Mouse (Mus musculus) kidney, adult 2 months (tissue): ENCODE results near the gene Stk19. TPM values are rescaled to one million over a fixed set of nuclear protein-coding genes. Genes with fewer than 3 reads are reported as not detected.
"Not testable (repeated sequence)": the region's sequence is repeated elsewhere in the genome, so short reads cannot be mapped to it uniquely, and the experiment has no call there.

Experiments
- DNase-seq: peaks from one replicate; pipeline ENCODE4 v3.0.0; 2021
- H3K27ac ChIP-seq: fragments of 200-500 bp; 2 replicates; pipeline ENCODE4 v1.5.1; 2012; ENCODE audit warnings: low read depth, low read length, control low read depth, inconsistent platforms; ENCODE audit not compliant: insufficient read depth
- H3K27me3 ChIP-seq: fragments of 200-500 bp; replicated peaks from 2 replicates; pipeline ENCODE4 v1.6.1; 2012; ENCODE audit warnings: mild to moderate bottlenecking, moderate library complexity, low read length, inconsistent platforms; ENCODE audit not compliant: control insufficient read depth, insufficient read depth
- H3K36me3 ChIP-seq: fragments of 200-500 bp; 2 replicates; pipeline ENCODE4 v1.6.1; 2012; ENCODE audit warnings: mild to moderate bottlenecking, moderate library complexity, low read length, inconsistent platforms; ENCODE audit not compliant: control insufficient read depth, insufficient read depth
- H3K4me1 ChIP-seq: fragments of 200-500 bp; 2 replicates; pipeline ENCODE4 v1.6.1; 2011; ENCODE audit warnings: low read length; ENCODE audit not compliant: control insufficient read depth, insufficient read depth
- H3K4me3 ChIP-seq: fragments of 200-500 bp; 2 replicates; pipeline ENCODE4 v1.5.1; 2011; ENCODE audit warnings: mild to moderate bottlenecking, low read depth, low read length, control low read depth; ENCODE audit not compliant: insufficient read depth
- CTCF ChIP-seq: fragments of 200-500 bp; conservative IDR thresholded peaks from 2 replicates; pipeline ENCODE4 v1.5.1; 2011; ENCODE audit warnings: low read depth, mild to moderate bottlenecking, control low read depth, low read length, moderate library complexity, mixed read lengths; ENCODE audit not compliant: insufficient read depth, insufficient read length
- POLR2A ChIP-seq: fragments of 200-500 bp; IDR thresholded peaks from one replicate; pipeline ENCODE4 v1.6.1; 2011; ENCODE audit warnings: low read depth, low read length, control low read depth
- WGBS: fragments of 180-500 bp; shearing (Covaris S2); methylation state at CpG from one replicate; pipeline ENCODE4 v1.1.7; 2018; 5-methylcytosine and 5-hydroxymethylcytosine counted together
- polyA plus RNA-seq: library from polyadenylated mRNA; depleted of rRNA; stranded (reverse); fragments of >200 nt; gene quantifications from 2 replicates; pipeline ENCODE4 v1.2.3, GENCODE M21; 2012

Gene Stk19
- polyA plus RNA-seq, 1 experiment = 35.7 TPM

DNA sequence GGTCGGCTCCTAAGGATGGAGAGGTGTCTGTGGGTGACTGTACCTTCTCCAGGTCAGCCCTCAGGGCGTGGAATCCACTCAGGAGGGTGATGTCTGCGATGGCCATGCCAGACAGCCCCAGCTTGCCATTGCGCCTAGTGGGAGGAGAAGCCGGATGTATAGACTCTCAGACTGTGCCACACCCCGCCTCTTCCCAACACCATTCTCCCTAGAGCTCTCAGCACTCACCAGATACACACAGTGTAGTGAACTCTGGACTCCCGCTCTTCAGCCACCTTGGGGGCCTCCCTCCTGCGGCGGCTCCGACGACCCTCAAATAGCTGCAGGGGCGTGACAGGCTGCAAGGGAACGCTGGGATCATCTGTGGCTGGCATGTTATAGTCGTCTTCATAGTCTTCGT lies 25.5 kb downstream of the Stk19 start:
- Histone ChIP-seq H3K27ac (no peak overlapping the region), H3K4me3 (no peak overlapping the region)

DNA sequence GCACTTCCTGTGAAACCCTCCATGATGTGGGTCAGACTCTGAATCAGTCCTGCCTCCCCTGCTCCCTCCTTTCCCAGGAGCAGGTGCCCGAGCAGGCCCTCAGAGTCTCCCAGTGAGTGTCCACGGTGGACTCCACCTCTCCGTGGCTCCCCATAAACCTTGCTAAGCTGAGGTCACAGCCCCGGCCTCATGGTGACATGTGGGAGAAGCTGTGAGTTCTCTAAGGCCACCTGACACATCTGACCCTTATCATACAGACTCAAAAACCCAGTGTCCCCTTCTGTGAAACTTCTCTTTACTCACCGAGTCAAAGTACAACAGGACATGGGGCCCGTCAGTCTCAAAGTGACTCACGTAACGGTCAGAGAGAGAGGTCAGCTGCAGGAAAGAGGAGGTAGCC lies 25.9 kb downstream of the Stk19 start:
- H3K4me1 ChIP-seq, H3K36me3 ChIP-seq, H3K4me3 ChIP-seq, H3K27me3 ChIP-seq, DNase-seq, H3K27ac ChIP-seq: not testable (repeated sequence)
- 70% methylated on average over 8 of the region's 8 CpGs for WGBS

More for the DNA sequence above, 25.5 kb downstream of the Stk19 start:
- Histone ChIP-seq H3K36me3 (no peaks in the 10 kb centered on the region), H3K27me3 (no peaks in the 10 kb centered on the region), H3K4me1 (no peaks in the 10 kb centered on the region)
- TF ChIP-seq POLR2A (no peak), CTCF (no peak)
- DNase-seq = no peak
- 57% methylated on average over 15 of the region's 15 CpGs for WGBS

DNA sequence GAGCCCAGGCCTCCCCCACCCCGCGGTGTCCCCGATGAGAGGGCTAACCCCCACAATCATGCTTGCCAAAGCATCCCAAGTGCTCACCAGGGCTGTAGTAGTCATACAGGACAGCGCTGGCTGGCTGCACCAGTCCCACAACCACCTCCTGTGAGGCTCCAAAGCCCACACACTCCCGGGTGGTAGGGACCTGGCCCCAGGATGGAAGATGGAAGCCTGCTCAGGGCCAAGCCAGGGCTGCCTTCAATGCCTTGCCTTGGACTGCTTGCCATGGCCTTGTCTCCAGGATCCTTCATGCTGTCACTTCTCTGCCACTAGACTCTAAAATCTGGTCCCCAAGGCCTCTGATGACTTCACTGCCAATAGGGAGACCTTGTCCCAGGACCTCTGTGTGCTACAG lies 26.3 kb downstream of the Stk19 start:
- not testable (repeated sequence) for H3K4me3 ChIP-seq, H3K36me3 ChIP-seq, H3K27me3 ChIP-seq, H3K27ac ChIP-seq, H3K4me1 ChIP-seq, DNase-seq
- 78% methylated on average over 5 of the region's 5 CpGs for whole genome bisulfite sequencing

DNA sequence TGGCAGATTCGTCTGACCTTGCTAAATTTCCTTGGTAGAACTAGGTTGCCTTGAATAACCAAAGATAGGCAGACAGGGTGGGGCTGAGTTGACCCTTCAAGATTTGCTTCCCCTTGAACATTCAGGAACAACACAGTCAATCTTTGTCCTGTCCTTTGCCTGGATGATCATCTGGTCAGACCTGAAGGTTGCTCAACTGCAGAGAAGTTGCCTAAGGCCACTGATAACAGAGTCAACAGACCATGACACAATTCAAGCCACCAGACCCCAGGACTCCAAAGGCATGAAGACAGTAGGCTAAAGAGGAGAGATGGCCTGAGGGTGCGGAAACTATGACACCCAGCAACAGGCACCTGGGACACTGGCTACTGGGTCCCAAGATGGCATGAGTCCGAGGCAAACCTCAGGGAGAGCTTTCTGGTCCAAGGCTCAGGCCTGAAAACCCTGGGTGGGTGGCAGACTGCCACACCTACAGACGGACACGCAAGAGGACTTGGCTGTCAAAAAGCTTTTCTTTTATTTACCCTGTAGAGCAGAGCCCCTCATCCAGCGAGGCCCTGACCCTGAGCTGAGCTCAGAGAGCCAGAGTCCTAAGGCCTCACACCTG lies 28.0 kb downstream of the Stk19 start:
- DNase-seq = no peak
- no peaks in the 10 kb centered on the region for H3K27me3 ChIP-seq
- H3K27ac ChIP-seq = no peak overlapping the region
- no peak for TF ChIP-seq CTCF
- no peak for TF ChIP-seq POLR2A
- H3K4me1 ChIP-seq = no peaks in the 10 kb centered on the region
- no peak overlapping the region for H3K4me3 ChIP-seq
- H3K36me3 ChIP-seq = no peaks in the 10 kb centered on the region
- 86% methylated on average over 6 of the region's 6 CpGs for WGBS

DNA sequence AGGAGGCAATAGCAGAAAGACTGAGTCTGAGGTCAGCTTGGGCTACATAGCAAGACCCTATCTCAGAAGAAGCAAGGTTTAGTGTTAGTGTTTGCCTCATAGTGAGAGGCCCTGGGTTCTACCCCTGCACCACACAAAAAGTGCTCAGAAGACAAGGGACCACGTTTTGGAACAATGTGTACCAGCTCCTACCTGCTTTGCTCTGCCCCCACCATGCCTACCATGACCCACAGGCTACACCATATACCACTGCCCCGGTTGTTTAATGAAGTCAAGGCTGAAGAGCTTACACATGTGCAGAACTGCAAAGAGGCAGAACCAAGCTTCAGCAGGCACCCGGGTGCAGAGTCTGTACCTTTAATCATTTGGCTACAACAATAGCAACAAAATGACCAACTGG lies 29.6 kb downstream of the Stk19 start:
- Histone ChIP-seq H3K4me3 (no peak overlapping the region), H3K27me3 (no peaks in the 10 kb centered on the region), H3K27ac (no peak overlapping the region), H3K4me1 (no peaks in the 10 kb centered on the region), H3K36me3 (no peaks in the 10 kb centered on the region)
- no peak for DNase-seq
- TF ChIP-seq POLR2A (no peak), CTCF (no peak)
- WGBS = 67% methylated on average over 3 of the region's 3 CpGs

DNA sequence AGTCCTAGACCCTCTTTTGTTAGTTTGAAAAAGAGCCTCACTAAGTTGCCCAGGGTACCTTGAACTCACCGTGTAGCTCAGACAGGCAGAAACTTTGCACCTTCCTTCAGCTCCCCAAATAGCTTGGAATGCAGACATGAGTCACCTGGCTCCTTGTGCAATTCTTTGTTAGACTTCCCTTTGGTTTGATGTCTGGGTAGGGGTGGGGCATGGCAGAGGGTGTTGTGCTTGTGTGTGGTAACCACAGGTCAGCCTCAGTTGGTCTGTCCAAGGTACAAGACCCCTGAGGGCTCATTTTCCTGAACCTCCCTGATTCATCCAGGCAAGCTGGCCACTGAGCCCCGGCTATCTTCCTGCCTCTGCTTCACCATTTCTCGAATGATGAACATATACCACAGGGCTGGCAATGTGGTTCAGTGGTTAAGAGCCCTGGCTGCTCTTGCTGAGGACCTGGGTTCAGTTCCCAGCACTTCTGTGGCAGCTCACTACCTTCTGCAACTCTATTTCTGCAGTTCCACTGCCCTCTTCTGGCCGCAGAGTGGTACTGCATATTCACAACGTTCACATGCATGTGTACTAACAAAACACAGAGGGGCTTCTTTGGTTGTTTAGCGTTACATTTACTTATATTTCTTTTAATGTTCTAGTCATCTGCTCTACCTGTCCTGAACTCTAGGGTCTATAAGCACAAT lies 31.7 kb downstream of the Stk19 start:
- no peak overlapping the region for H3K4me3 ChIP-seq
- TF ChIP-seq CTCF (peak; percentile 42), POLR2A (no peak)
- no peak for DNase-seq
- H3K27me3 ChIP-seq = no peaks in the 10 kb centered on the region
- 74% methylated on average over 6 of the region's 6 CpGs for WGBS
- no peaks in the 10 kb centered on the region for H3K4me1 ChIP-seq
- H3K27ac ChIP-seq = no peak overlapping the region
- H3K36me3 ChIP-seq = no peaks in the 10 kb centered on the region

DNA sequence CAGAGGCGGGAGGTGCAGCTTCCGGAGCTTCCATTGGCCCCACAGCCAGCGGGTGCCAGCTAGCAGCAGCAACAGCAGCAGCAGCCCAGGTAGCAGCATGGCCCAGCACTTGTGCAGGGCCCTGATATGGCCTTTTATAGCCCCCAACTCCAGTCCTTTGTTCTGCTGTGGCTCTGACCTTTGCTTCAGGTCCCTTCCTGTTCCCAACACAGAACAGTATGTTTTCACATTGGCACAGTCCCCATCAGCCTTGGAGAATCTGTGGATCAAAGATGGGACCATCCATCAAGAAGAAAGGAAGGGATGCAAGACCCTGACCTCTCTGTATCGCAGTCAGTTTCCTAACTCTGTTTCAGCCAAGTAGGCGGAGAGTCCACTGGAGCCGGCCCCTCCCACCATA lies 32.4 kb downstream of the Stk19 start, which contains the start of gene Cyp21a1:
Cyp21a1 (minus strand) TSS at position 261 of the 400 bp plus-strand sequence.
- H3K27me3 ChIP-seq, H3K4me1 ChIP-seq, DNase-seq, H3K27ac ChIP-seq, H3K36me3 ChIP-seq, H3K4me3 ChIP-seq: not testable (repeated sequence)
- 61% methylated on average over 4 of the region's 6 CpGs for WGBS

DNA sequence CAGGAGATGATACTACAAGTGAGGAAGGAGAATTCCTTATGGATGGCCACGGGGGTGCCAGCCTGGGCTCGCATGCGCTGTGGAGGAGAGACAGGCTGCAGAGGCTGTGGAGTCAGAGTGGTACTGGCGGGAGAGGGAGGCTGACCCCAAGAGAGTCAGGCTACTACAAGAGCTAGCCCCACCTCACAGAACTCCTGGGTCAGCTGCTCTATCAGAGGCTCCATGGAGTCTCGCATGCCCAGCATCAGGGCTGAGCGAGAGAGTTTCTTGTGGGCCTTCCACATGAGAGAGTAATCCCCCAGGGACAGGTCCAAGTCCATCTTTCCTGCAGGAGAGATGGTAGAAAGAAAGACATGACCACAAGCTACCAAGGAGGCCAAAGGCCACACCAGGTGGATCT lies 33.4 kb downstream of the Stk19 start:
- not testable (repeated sequence) for H3K27me3 ChIP-seq, H3K36me3 ChIP-seq, H3K4me1 ChIP-seq, H3K4me3 ChIP-seq, DNase-seq, H3K27ac ChIP-seq
- 91% methylated on average over 6 of the region's 6 CpGs for WGBS

DNA sequence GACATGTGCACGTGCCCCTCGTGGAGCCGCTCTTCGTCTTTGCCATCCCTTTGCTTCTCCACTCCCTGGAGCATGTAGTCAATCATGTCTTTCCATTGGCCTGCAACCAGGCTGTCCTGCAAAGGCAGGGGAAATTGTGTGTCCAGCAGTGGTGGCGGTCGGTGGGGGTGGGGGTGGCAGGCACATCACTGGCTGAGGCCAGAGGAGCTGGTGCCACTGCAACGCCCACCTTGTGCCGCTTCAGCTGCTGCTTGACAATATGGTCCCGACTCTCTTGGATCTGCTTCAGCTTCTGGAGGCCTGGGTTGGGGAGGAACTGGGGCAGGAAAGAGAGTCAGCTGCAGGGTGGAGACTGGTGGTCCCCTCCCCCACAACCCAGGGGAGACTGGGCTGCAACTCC lies 34.0 kb downstream of the Stk19 start:
- 90% methylated on average over 9 of the region's 9 CpGs for WGBS
- not testable (repeated sequence) for DNase-seq, H3K27ac ChIP-seq

DNA sequence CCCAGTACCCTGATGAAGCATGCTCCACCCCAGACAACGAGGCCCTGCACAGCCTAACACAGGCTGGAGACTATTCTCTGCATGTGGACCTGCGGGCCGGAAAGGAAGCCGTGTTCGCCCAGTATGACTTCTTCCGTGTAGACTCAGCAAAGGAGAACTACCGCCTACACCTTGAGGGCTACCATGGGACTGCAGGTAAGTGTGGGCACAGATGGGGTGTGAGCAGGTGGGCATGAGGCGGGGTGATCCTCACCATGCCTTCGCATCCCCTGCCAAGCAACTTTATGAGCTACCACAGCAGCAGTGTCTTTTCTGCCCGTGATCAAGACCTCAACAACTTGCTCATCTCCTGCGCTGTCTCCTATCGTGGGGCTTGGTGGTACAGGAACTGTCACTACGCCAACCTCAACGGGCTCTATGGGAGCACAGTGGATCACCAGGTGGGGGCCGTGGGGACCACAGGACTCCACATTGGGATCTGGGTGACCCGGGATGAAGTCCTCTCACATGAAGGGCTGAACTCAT lies 35.9 kb downstream of the Stk19 start:
- not testable (repeated sequence) for H3K27me3 ChIP-seq, H3K36me3 ChIP-seq, DNase-seq, H3K4me1 ChIP-seq, H3K27ac ChIP-seq, H3K4me3 ChIP-seq
- 90% methylated on average over 16 of the region's 16 CpGs for WGBS

More for the DNA sequence above, 34.0 kb downstream of the Stk19 start:
- not testable (repeated sequence) for H3K27me3 ChIP-seq, H3K4me1 ChIP-seq, H3K36me3 ChIP-seq, H3K4me3 ChIP-seq
